Mouse (Mus musculus): ENCODE results near the gene Elf2.
A peak's percentile ranks its signal among the peaks of the same experiment; 100 is the strongest.

The Elf2 gene

DNA sequence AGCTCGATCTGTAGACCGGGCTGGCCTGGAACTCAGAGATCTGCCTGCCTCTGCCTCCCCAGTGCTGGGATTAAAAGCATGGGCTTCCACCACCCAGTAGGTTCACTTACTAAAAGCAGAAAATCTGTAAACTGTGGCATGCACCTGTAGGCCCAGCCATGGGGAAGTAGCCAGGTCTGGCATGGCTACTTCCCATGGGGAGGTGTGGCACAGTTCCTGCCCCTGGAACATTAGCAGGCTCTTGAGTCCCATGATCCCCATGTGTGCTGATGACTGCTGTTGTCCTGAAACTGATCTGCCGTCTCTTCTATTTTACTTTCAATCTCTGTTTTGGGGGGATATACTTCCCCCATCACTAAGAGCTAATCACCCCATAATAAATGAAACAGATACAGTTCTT, 127.4 kb downstream of the Elf2 start:
- no peak for DNase-seq (ENCODE audit: low spot score)

DNA sequence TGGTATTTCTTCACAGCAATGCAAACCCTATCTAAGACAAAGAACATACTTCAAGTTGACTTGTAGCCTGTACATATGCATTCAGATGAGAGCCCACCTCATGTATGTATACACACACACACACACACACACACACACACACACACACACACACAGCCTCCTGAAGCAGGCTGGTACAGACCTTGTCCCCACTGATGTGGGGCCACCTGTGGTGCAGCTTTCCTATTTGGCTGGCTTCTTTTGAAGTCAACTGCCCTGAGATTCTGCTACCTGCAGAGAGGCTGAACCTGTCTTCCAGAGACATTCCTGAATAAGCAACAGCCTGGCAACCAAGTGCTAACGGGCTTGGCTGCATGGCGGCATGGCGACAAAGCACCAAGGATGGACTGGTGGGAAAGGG, 130.0 kb downstream of the Elf2 start:
- no peak for DNase-seq (ENCODE audit: low spot score)

GRCm38 (mm10) chr3:51209503-51210314, 130.8 kb downstream of the Elf2 start:
- DNase-seq (ENCODE audit: low spot score): peak; percentile 60

DNA sequence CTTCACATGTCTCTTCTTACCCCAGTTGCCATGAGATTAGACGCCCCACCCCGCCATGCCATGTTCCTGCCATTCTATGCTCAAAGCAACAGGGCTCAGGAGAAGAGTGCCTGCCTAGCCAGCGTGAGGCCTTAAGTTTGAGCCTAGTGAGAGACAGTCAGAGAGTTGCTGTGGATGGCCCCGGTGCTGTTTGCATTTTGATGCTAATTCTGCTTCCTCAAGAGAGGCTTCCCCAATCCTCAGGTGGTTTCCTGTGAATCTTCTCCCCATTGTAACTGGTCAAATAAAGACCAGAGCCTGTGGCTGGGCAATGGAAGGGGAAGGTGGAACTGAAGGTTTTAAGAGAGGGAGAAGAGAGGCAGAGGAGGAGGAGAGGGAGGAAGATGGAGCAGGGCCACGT, 131.8 kb downstream of the Elf2 start:
- DNase-seq (ENCODE audit: low spot score): no peak

DNA sequence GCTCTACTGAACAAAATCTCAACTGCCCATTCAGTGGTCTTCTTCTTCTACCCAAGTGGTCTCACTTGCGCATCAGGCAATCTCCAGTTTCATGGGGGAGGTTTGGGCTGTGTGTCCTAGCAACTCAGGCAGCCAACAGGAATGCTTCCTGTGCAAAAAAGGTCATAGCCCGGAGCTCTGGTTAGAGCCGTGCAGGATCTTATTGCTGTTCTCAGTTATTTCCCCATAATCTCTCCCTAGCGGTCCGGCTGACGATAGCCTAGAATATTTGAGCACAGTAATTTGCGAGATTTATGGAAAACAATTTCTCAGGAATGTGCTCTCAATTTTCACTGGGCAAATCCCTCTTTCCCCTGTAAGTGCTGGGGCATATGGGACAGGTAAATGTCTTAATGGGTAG, 133.9 kb downstream of the Elf2 start:
- DNase-seq (ENCODE audit: low spot score): no peak

DNA sequence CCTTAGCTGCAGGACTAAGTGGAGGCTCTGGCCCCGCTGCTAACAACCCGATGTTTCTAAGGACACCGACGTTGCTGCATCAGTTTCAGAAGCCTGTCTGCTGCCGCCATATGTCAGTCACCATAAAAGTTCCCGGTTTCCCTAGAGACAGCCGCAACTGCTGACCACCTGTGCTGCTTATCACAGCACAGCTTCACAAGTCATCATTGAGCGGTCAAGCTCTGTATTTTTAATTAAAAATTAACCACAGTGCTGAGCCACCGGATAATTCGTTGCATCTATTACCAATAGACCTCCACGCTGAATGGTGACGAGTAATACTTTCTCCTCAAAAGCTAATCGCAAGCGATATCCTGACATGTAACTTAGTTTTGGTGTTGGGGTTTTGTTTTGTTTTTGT, 135.6 kb downstream of the Elf2 start:
- DNase-seq (ENCODE audit: low spot score): no peak

DNA sequence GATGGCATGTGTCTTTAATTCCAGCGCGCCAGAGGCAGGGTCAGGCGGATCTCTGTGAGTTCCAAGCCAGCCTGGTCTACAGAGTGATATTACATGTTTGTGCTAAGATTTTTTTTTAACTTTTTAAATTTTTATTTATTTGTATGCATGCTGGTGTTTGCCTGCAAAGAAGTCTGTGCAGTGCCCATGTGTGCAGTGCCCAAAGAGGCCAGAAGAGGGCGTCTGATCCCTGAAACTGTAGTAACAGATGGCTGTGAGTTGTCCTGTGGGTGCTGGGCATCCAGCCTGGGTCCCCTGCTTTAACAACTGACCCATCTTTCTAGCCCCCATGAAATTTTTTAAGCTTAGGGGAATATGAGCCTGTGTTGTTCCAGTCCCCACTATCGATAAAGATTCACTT, 136.0 kb downstream of the Elf2 start:
- DNase-seq (ENCODE audit: low spot score): no peak

- DNase-seq (ENCODE audit: low spot score): no peak
Measured at GRCm38 (mm10) chr3:51203906-51204305, 136.6 kb downstream of the Elf2 start.

Measured in adipocyte (in vitro differentiated cells).